Comparison of ENCODE assay signal across 15 mouse cellular contexts in genomic region chr11:81280070-81280469, GRCm38 (mm10).
"Had no signal": no experiment of that assay in that cellular context is flagged by ENCODE, and none has a peak within 500 bp of the region (broad histone marks: within the 10 kb centered on the region; RNA-seq: fewer than 3 reads in every experiment).

No protein-coding gene starts in this region.

- DNase-seq: lung, embryonic 14.5 days; lung, postnatal 10 days; lung, postnatal 4 days; midbrain, embryonic 14.5 days; right cerebral cortex, postnatal 14 days; thymus, adult 2 months; thymus, postnatal 25 days; thymus, postnatal 4 days had no signal

- H3K9ac ChIP-seq: lung, embryonic 14.5 days; midbrain, embryonic 12.5 days; neural tube, embryonic 13.5 days; neural tube, embryonic 15.5 days; stomach, embryonic 15.5 days had no signal

- H3K9me3 ChIP-seq: midbrain, embryonic 10.5 days; midbrain, embryonic 12.5 days; neural tube, embryonic 13.5 days; neural tube, embryonic 15.5 days; stomach, embryonic 15.5 days had no signal

- H3K4me1 ChIP-seq: stomach, embryonic 15.5 days had no signal

- H3K4me3 ChIP-seq: midbrain, embryonic 10.5 days; midbrain, embryonic 12.5 days; myocyte; neural tube, embryonic 13.5 days; neural tube, embryonic 15.5 days; stomach, embryonic 15.5 days had no signal

- H3K27ac ChIP-seq: midbrain, embryonic 10.5 days; midbrain, embryonic 12.5 days; neural tube, embryonic 13.5 days; neural tube, embryonic 15.5 days; stomach, embryonic 15.5 days; stomach, postnatal 0 days had no signal

- H3K36me3 ChIP-seq: midbrain, embryonic 10.5 days; midbrain, embryonic 12.5 days; neural tube, embryonic 13.5 days; neural tube, embryonic 15.5 days; stomach, embryonic 15.5 days had no signal
